Mouse (Mus musculus): Measurements from ENCODE around the gene Ndufs2.

The Ndufs2 gene

GRCm38 (mm10) chr1:171250680-171251593 lies at the start of gene Ndufs2:
TSS of gene Ndufs2 (minus strand) at chr1:171251388.
- no peak for DNase-seq (ENCODE audit: low spot score in 2 of 2)

DNA sequence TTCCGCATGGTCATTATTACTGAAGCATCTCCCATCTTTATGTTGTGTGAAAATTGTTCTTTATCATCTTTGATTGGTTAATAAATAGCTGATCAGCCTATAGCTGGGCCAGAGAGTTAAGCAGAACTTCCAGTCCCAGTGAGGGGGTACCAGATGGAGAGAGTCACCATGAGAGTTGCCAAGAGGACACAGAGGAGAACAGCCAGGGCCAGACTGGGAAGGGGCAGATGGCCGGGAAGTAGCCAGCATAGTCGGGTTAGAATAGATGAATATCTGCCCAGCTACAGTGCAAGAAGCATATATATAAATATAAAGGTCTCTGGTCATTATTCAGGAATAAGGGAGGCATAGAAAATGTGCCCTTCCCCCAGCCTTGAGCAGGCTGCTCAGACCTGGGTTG lies 47.0 kb upstream of the Ndufs2 start:
- DNase-seq (ENCODE audit: low spot score in 2 of 2), result no peak

GRCm38 (mm10) chr1:171295063-171295402 lies 43.8 kb upstream of the Ndufs2 start:
- no peak for DNase-seq (ENCODE audit: low spot score in 2 of 2)

DNA sequence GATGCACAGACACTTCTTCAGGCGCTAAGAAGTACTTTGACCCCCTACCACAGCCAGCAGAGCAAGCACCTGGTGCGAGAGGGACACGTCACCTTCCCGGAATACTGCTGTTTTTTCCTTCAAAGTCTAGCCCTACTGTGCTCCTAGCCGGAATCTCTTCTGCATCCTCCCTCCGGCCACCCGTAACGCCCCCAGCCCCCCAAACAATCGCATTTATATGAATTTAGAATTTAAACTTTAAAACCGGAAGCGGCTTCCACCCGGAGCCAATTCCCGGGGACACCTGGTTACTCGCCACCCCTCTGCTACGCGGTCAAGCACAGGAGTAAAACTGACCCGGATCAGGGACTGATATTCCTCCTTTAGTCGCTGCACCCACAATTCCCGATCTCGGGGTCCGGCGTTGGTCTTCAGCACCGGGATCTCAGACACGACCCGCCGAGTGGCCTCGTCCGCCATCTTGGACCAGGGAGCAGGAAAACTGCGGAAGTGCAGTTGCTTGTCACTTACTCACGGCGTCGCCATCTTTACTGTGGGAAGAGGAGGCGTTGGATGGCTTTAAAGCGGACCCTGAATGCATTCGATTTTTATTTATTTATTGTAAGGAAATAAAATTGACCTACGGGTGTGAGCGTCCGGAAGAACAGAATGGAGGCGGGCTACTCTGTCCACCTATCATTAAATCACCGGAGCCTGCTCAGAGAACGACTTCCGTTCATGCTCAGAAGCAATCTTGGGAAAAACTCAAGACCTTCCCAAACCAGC lies 43.3 kb upstream of the Ndufs2 start, which contains the start of gene Ufc1:
TSS of gene Ufc1 (minus strand) at position 727 of the 765 bp plus-strand sequence.
- DNase-seq (ENCODE audit: low spot score in 2 of 2), result peak; percentile 78 to 82

GRCm38 (mm10) chr1:171293906-171294297 lies 42.7 kb upstream of the Ndufs2 start:
- DNase-seq (ENCODE audit: low spot score in 2 of 2), result no peak

DNA sequence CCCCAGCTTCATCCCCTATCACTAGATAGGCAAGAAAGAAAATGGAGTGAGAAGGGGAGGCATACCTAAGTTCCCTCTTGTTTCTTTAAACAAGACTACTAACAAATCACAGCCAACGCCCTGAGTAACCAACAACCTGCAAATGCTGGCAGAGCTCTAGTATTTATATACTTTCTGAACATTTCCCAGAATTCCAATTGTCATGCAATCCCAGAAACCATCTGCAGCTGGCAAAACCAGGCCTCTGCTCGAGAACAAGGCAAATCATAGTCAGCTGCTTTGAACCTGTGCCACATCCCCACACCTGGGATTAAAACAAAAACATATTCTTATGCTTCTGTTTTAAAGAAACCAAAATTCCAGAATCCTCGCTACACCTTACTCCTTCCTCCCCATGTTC lies 42.2 kb upstream of the Ndufs2 start:
- no peak for DNase-seq (ENCODE audit: low spot score in 2 of 2)

DNA sequence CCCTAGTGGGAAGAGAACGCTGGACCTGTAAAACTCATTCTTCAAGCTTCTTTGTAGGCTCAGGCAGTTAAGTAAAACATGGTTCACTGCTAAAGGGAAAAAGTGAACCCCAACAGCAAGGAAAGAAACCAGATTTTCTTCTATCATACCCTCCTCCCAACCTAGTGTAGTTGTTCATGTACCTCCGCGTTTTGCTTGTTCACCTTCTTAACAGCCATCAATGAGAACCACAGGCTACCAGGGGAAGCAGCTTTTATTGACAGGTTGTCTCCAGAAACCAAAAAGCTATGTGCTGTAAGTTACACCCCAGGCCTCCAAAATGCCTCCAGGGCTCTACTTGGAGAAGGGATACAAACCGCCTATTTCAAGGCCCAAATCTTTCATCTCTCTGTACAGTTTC lies 37.1 kb upstream of the Ndufs2 start:
- no peak for DNase-seq (ENCODE audit: low spot score in 2 of 2)

DNA sequence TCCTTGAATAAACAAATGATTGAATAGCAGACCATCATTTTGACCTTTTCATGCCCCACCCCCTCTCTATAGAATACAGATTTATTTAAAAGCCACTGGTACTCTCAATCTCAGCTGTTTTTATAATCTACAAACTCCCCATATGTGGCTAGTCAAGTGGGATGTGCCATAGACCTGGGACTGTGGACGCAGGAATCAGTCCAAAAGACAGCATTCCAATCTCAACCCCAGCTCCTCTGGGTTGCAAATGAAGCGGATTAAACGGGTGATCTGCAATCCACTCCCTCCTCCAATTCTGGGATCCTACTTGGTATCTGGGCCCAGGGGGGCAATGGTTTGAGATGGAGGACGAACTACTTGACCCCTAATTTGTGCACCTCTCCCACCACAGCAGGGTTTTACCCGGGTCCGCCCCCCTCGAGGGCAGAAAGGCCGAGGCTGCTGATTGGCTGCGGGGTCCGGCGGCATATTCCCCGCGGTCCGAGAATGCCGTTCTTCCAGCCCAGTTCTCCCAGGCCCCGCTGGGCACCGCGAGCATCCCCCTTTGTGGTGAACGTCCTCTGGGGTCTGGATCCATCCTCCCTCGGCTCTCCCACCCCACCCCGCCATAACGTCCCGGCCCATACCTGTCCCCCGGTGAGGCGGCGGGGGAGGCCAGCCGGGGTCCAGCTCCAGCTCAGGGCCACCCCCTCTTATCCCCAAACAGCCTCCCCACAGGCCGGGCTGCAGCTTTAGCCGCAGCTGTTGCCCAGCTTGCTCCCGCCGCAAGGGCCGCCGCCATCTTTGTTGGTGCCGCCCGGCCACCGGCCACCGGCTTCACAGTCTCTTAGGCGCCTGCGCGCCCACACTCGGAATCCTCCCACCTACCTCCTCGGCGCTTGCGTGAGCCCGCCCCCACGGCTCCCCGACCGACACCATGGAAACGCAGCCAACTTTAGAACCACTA lies 36.2 kb upstream of the Ndufs2 start, which contains the start of gene Usp21:
TSS of gene Usp21 (minus strand) at position 856 of the 946 bp plus-strand sequence.
- peak; percentile 85 to 94 for DNase-seq (ENCODE audit: low spot score in 2 of 2)

GRCm38 (mm10) chr1:171286517-171286916 lies 35.3 kb upstream of the Ndufs2 start:
- no peak for DNase-seq (ENCODE audit: low spot score in 2 of 2)

GRCm38 (mm10) chr1:171285096-171285892 lies 34.1 kb upstream of the Ndufs2 start:
- DNase-seq (ENCODE audit: low spot score in 2 of 2), result no peak

DNA sequence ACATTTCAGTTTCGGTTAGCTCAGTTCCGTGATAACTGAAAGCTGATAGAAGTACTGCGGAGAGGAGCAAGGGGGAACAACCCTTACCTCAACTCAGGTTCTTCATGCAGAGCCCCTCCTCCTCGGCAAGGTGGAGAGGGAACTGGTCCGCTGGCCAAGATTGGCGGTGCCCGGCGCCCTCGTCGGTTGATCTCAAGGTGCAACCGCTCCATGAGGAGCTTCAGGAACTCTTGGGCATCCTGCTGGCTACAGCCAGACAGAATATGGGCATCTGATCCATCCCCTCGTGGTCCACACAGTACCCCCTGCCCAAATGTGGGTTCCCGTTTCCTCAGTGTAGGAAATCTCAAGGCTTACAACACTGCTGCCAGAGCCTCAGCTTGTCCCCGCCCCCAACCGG lies 33.3 kb upstream of the Ndufs2 start:
- no peak for DNase-seq (ENCODE audit: low spot score in 2 of 2)

DNA sequence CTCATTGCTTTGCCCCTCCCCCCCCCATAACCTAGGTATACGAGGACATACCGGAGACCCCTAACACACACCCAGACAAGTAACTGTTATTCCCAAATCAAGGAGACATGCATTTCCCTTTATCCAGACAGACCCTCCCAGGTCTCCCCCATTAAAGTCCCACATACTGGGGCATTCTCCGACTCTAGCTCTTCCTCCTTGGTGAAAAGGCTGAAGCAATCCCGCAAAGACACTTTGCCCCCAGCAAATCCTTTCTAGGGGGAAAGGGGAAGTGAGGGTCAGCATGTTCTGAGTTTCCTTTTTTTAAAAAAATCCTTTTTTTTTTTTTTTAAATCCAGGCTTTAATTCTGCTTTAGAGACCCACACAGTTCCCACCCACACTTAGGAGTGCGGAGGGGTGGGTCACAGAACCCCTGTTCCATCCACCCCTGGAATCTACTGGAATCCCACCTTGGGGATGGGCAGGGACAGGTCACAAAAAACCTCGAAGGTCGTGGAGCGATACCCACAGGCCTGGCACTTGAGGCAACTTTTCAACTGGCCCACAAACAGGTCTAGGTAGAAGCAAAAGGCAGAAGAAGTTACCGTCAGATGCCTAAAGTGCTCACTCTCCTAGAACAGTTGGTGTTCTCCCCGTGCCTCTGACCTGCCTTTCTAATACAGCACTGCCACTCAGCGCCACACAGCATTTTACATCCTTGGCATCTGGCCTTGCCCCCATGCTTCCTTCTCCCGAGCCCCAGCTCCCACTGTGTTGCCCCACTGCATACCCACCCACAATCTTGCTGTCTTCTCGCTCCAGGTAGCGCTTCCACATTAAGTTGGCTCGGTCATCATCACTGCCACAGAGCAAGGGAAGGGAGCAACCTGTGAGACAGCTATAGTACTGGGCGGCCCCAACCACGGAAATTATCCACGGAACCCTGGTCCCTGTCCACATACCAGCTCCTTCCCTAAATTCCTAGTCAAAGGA lies 32.3 kb upstream of the Ndufs2 start:
- no peak for DNase-seq (ENCODE audit: low spot score in 2 of 2)

GRCm38 (mm10) chr1:171282086-171282805 lies 31.1 kb upstream of the Ndufs2 start:
- no peak for DNase-seq (ENCODE audit: low spot score in 2 of 2)

DNA sequence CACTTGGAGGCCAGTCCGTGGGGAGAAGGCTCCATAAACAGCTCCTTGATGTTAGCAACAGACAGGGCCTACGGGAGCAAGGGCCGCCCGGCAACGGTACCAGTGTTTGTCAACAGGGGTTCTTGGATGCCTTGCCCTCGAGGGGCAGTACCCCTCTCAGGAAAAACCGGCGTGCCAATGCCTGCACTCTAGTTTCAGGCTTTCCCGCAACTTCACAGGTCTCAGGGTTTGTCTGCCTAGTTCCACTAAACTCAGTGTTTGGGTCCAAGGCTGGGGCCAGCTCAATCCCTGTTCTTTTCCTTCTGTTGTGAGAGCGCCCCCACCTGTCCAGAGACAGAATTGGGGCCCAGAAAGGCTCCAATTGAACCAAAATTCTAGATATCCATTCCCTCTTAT lies 30.3 kb upstream of the Ndufs2 start:
- DNase-seq (ENCODE audit: low spot score in 2 of 2), result peak; percentile 77 to 84

DNA sequence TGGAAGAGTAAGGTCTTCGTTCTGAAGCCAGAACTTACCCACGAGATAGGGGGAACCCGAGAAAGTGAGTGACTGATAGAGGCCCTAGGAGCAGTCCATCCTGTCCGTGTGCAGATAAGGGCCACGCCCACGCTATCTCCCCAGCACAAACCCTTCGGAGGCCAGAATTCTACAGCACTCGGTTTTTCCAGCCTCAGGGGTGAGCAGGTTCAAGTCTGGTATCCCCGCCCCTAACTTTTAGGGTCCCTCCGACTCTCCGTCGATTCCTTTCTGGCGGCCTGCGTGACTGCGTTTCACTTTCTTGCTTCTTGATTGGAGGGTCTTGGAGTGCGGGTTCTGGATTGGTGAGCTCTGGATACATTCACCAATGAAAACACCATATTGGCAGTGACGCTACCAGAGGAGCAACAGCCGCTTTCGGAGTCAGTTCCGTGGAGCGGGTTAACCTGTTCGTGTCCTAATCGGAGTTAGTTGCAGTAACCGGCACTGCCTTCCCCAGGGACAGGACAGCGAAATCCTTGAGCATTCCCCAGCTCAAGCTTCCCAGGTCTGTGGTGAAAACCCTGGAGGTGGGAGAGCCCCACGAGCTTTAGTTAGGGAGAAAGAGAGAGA lies 29.8 kb upstream of the Ndufs2 start, which contains the start of gene Ppox:
TSS of gene Ppox (minus strand) at position 271 of the 612 bp plus-strand sequence.
- DNase-seq (ENCODE audit: low spot score in 2 of 2), result peak; percentile 84 to 91

DNA sequence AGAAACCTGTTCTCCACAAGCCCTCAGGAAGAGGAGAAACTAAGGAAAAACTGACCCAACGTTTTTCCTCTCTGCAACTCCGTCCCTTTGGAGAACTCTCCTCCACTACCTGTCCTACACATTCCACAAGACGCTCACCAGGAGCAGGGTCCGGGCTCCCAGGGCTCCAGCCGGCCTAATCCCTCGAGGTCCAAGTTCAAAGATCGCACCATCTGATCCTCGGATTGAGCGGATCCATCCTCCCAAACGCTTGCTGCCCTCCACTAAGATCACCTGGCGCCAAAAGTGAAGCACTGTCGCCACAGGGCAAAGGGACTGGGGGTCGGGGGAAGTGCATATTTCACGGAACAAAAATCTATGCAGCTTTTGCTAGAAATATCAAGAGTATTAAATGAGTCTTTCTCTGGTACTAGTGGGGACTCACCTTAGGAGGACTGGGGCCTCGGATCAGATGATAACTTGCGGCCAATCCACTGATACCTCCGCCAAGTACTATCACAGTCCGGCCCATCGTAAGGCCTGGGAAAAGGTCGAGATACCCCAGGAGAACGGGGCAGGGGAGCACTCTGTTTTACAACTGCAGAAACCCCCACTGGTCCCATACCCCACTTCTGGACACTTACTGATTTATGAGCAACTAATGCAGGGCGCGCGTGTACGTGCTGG lies 29.2 kb upstream of the Ndufs2 start:
- peak in 1 of 2 experiments; percentile 5 for DNase-seq (ENCODE audit: low spot score in 2 of 2)

GRCm38 (mm10) chr1:171279721-171280120 lies 28.5 kb upstream of the Ndufs2 start:
- DNase-seq (ENCODE audit: low spot score in 2 of 2), result no peak

All from urinary bladder, postnatal 36 days (tissue).